Mouse (Mus musculus) hindbrain, postnatal 0 days (tissue): ENCODE data around the gene Cnmd. TPM values are rescaled to one million over a fixed set of nuclear protein-coding genes. Genes with fewer than 3 reads are reported as not detected.
A peak's percentile ranks its signal among the peaks of the same experiment; 100 is the strongest.

Source experiments
- ATAC-seq: fragments of 200-750 bp; cut with Nextera tagmentation; 2 replicates; pipeline ENCODE4 v1.8.0; 2017; ENCODE audit warnings: mild to moderate bottlenecking, moderate TSS enrichment, moderate library complexity
- DNase-seq: peaks from one replicate; pipeline ENCODE4 v3.0.0-alpha.2; 2015; ENCODE audit warnings: low spot score
- H3K27ac ChIP-seq: fragments of 300-500 bp; sonication (generic); 2 replicates; pipeline ENCODE4 v1.5.1; 2014; ENCODE audit warnings: mild to moderate bottlenecking
- H3K27me3 ChIP-seq: fragments of 300-500 bp; sonication (generic); 2 replicates; pipeline ENCODE4 v1.6.1; 2014; ENCODE audit warnings: low read length, mixed read lengths; ENCODE audit not compliant: insufficient read depth
- H3K36me3 ChIP-seq: fragments of 300-500 bp; sonication (generic); 2 replicates; pipeline ENCODE4 v1.6.1; 2014; ENCODE audit warnings: low read length, mixed read lengths; ENCODE audit not compliant: insufficient read depth
- H3K4me1 ChIP-seq: fragments of 300-500 bp; sonication (generic); 2 replicates; pipeline ENCODE4 v1.6.1; 2014; ENCODE audit warnings: antibody characterized with exemption, low read length, mixed read lengths; ENCODE audit not compliant: insufficient read depth
- H3K4me2 ChIP-seq: fragments of 300-500 bp; sonication (generic); 2 replicates; pipeline ENCODE4 v1.6.1; 2014; ENCODE audit warnings: low read depth, mild to moderate bottlenecking, low read length, moderate library complexity, mixed read lengths
- H3K4me3 ChIP-seq: fragments of 300-500 bp; sonication (generic); 2 replicates; pipeline ENCODE4 v1.5.1; 2014; ENCODE audit warnings: low read length
- H3K9ac ChIP-seq: fragments of 300-500 bp; sonication (generic); replicated peaks from 2 replicates; pipeline ENCODE4 v1.6.1; 2014; ENCODE audit warnings: mild to moderate bottlenecking, low read length, moderate library complexity, mixed read lengths
- H3K9me3 ChIP-seq: fragments of 300-500 bp; sonication (generic); 2 replicates; pipeline ENCODE4 v1.6.1; 2016; ENCODE audit warnings: low read length, mixed read lengths
- CTCF ChIP-seq: IDR thresholded peaks from 2 replicates; pipeline ENCODE4 v1.5.1; 2016; ENCODE audit warnings: antibody characterized with exemption, control low read depth, low read depth
- WGBS: fragments of 180-500 bp; shearing (Covaris S2); extraction: QIAGEN DNeasy Blood & Tissue Kit; methylation state at CpG from one replicate; pipeline ENCODE4 v1.1.7; 2014; 5-methylcytosine and 5-hydroxymethylcytosine counted together
- polyA plus RNA-seq: library from polyadenylated mRNA; unstranded; fragments of >200 nt; fragmentation: Nextera tagmentation; extraction: Ambion mirVana; gene quantifications from 2 replicates; pipeline ENCODE4 v1.2.1, GENCODE M21; 2015
- total RNA-seq: library from RNA; depleted of rRNA; stranded (reverse); fragments of >200 nt; gene quantifications from 2 replicates; pipeline ENCODE4 v1.2.3, GENCODE M21; 2014

Cnmd gene
- total and polyA plus RNA-seq, 2 experiments from 2014 or later = 0.37 to 1.8 TPM

DNA sequence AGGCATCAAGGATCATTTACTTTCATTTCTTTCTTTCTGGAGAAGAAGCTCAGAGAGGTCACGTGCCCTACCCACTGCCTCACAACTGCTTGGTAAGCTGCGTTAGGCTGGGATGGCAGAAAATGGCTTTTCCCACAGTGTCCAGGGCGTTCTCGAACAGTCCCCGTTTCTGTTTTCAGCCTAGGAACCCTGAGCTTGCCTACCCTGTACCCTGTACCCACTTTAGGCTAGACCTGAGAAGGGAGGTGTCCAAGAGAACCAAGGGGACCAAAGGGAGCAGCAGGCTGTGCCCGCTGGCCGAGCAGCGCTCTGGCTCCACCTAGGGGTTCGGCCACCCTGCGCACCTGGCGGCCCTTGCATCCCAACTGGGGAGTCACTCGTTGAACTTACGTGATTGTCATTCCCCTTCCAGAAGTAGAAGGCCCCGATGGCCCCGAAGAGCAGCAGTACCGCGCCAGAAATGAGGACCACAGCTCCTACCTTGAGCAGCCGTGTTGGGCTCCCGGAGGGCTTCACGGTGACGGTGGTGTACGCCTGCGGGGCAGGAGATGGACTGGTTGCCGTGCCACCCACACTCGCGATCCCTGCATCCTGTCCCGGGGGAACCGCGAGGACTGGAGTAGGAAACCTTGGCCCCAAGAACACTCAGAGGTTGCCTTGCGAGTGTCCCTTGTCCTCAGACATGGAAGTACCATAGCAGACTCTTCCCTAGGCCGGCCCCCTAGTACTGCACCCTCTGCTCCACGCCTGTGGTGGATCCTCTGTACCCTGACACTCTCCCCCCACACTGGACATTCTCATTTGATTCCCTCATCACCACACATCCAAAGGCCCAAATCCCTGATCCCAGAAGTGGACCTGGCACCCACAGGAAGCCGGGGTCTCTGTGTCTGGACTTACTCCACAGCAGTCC is 709 bp downstream of the Cnmd start:
- H3K27ac ChIP-seq = no peak overlapping the region
- 19% methylated on average over 33 of the region's 33 CpGs for WGBS
- H3K4me1 ChIP-seq = 0 out of 2 replicates have a peak, but pooled peaks cover 4% of the 10 kb centered on the region
- peak overlapping the region; percentile 15; the same call in 1 of the 2 replicates for H3K4me3 ChIP-seq
- H3K4me2 ChIP-seq = peak overlapping the region; percentile 38
- no peaks in the 10 kb centered on the region for H3K27me3 ChIP-seq
- H3K36me3 ChIP-seq = no peaks in the 10 kb centered on the region
- TF ChIP-seq CTCF = peak; percentile 75
- peak; percentile 46 for DNase-seq
- no peak overlapping the region for H3K9ac ChIP-seq
- no peaks in the 10 kb centered on the region for H3K9me3 ChIP-seq
- ATAC-seq = peak; percentile 76

DNA sequence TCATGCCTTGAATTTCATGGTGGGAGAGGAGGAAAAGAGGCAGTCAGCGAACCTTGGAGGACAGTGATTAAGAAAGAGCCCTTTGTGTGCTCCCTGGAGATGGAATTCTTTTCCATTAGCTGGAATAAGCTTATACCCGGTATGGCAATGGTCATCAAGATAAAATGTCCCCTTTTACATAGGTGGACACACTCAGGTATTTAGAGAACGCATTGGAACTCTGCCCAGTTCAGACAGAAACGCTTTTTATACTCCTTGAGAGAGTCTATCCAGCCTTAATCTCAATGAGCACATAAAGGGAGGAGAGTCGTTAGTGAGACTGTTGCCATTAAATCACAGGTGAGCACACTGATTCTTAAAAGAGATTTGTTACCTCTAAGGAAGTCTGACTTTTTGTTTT is 1.5 kb downstream of the Cnmd start:
- ATAC-seq = no peak
- Histone ChIP-seq H3K9me3 (no peaks in the 10 kb centered on the region), H3K4me1 (0 out of 2 replicates have a peak, but pooled peaks cover 4% of the 10 kb centered on the region), H3K4me2 (peak overlapping the region; percentile 38; the same call in 1 of the 2 replicates), H3K9ac (no peak overlapping the region), H3K27me3 (no peaks in the 10 kb centered on the region), H3K36me3 (no peaks in the 10 kb centered on the region), H3K4me3 (no peak overlapping the region), H3K27ac (no peak overlapping the region)
- no peak for TF ChIP-seq CTCF
- DNase-seq = peak; percentile 9
- 36% methylated on average over 5 of the region's 5 CpGs for WGBS

DNA sequence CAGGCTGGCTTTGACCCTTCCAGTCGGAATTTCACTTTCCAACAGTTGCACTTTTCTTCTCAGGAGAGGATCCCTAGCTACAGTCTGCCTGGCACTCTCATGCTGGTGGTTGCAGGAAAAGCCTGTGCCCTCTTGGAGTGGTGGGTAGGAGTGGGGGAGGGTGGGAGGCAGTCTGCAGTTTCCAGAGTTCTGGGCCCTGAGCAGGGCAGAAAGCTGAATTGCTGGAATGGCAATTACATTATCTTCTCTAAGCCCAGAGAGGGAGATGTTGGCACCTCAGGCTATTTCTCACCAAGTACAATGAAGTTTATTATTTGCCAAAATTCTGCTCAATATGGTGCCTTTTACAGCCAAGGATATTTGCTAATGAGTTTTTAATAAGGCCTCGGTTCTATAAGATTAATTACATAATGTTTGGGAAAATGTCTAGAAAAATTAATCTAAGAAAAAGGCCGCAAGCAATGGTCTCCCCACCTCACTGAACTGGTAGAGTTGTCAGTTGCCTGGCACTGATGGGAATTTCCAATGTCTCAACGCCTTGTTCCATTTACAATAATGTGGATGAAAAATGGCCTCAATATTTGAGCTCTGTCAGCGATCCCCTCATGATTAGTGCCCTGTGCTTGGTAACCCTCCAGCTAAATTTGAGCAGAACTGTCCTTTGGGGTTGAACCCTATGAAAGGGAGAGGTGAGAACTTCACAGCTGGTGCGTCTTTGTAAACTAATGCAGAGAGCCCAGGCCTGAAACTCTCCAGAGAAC is 3.0 kb downstream of the Cnmd start:
- ATAC-seq = peak; percentile 53; the same call in 1 of the 2 replicates
- no peaks in the 10 kb centered on the region for H3K36me3 ChIP-seq
- H3K4me1 ChIP-seq = 0 out of 2 replicates have a peak, but pooled peaks cover 4% of the 10 kb centered on the region
- H3K4me3 ChIP-seq = no peak overlapping the region
- WGBS = 58% methylated on average over 6 of the region's 6 CpGs
- H3K27me3 ChIP-seq = no peaks in the 10 kb centered on the region
- no peak overlapping the region for H3K4me2 ChIP-seq
- H3K27ac ChIP-seq = peak overlapping the region; percentile 71; the same call in 1 of the 2 replicates
- H3K9ac ChIP-seq = no peak overlapping the region
- no peaks in the 10 kb centered on the region for H3K9me3 ChIP-seq
- TF ChIP-seq CTCF = no peak
- DNase-seq = peak; percentile 11

DNA sequence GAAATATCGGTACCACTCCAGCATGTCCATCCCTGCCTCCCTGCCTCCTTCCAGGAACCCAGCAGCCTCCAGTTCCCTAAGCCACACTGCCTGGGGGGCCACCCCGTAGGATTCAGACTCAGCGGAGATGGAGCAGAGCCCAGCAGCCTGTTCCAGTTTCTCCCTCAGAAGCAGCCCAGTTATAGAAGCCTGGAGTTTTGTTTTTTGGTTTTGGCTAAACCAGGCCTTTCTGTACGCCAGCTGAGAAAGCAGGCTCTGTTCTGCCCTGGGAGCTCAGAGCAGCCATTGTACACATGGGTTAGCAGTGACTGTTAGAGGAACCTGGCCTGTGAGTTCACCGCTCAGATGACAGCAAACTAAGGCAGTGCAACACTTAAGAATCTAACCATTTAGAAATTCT is 3.7 kb downstream of the Cnmd start:
- TF ChIP-seq CTCF = no peak
- H3K27ac ChIP-seq = peak overlapping the region; percentile 71
- no peak overlapping the region for H3K4me3 ChIP-seq
- H3K4me2 ChIP-seq = no peak overlapping the region
- 54% methylated on average over 5 of the region's 5 CpGs for WGBS
- H3K9me3 ChIP-seq = no peaks in the 10 kb centered on the region
- DNase-seq = peak; percentile 39
- ATAC-seq = peak; percentile 73
- no peaks in the 10 kb centered on the region for H3K36me3 ChIP-seq
- H3K27me3 ChIP-seq = no peaks in the 10 kb centered on the region
- no peak overlapping the region for H3K9ac ChIP-seq
- H3K4me1 ChIP-seq = 0 out of 2 replicates have a peak, but pooled peaks cover 4% of the 10 kb centered on the region

DNA sequence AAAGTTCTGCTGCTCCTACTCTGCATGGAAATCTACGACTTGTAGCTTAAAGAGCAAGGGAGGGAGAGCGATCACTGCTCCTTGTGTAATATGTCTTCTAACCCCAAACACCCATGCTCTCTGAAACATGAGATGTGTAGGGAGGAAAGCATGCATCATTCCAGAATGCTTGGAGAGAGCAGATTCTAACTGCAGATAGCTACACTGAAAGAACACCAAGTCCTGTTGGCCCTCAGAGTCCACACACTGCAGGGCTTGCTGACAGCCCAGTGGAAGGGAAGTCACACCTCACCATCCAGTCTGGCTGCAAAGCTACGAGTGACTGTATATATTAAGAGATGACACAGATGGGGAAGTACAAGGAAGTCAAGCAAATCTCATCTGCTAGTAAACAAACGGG is 9.3 kb downstream of the Cnmd start:
- H3K27ac ChIP-seq = no peak overlapping the region
- DNase-seq = no peak
- no peak overlapping the region for H3K9ac ChIP-seq
- no peak for ATAC-seq
- no peaks in the 10 kb centered on the region for H3K4me1 ChIP-seq
- no peaks in the 10 kb centered on the region for H3K9me3 ChIP-seq
- WGBS = 83% methylated on average over 4 of the region's 4 CpGs
- no peak overlapping the region for H3K4me2 ChIP-seq
- no peaks in the 10 kb centered on the region for H3K27me3 ChIP-seq
- no peaks in the 10 kb centered on the region for H3K36me3 ChIP-seq
- no peak for TF ChIP-seq CTCF
- H3K4me3 ChIP-seq = no peak overlapping the region

DNA sequence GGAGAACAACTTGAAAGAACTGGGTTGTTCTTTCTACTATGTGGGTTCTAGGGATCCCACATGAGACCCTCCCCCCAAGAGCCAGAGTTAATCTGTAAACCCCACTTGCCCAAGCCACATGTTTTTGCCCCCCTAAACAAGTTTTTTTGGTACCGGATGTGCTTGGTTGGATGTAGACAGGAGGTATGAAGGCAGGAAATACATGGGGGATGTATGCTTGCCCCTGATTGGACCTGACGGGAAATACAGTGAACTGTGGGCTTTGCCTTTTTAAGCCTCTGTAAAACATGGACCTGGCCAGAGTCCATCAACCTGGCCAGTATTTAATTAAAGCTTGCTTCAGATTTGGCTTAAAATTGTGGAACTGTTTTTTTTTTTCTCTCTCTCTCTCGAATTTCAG is 12.3 kb downstream of the Cnmd start:
- no peaks in the 10 kb centered on the region for H3K4me1 ChIP-seq
- no peaks in the 10 kb centered on the region for H3K27me3 ChIP-seq
- no peak overlapping the region for H3K4me2 ChIP-seq
- WGBS = 68% methylated on average over 3 of the region's 3 CpGs
- ATAC-seq (no peak), DNase-seq (no peak)
- no peak overlapping the region for H3K4me3 ChIP-seq
- no peaks in the 10 kb centered on the region for H3K36me3 ChIP-seq
- H3K9ac ChIP-seq = no peak overlapping the region
- no peak for TF ChIP-seq CTCF
- H3K27ac ChIP-seq = no peak overlapping the region
- no peaks in the 10 kb centered on the region for H3K9me3 ChIP-seq
